Mouse (Mus musculus) left cerebral cortex, adult 2 months (tissue): ENCODE measurements around the gene Synj2. TPM values are rescaled to one million over a fixed set of nuclear protein-coding genes. Genes with fewer than 3 reads are reported as not detected.
A peak's percentile ranks its signal among the peaks of the same experiment; 100 is the strongest.

ENCODE experiments used
- DNase-seq, 2 experiments: peaks; one replicate each; pipeline ENCODE4 v3.0.0; 2021 to 2022; ENCODE audit warnings: low spot score in 2 of 2, mixed read lengths in 1 of 2; ENCODE audit errors: extremely low spot score in 1 of 2
- H3K27ac ChIP-seq: fragments of 200-600 bp; 2 replicates; pipeline ENCODE4 v1.8.1; 2022
- H3K4me3 ChIP-seq: fragments of 200-600 bp; 2 replicates; pipeline ENCODE4 v1.8.1; 2022
- CTCF ChIP-seq: fragments of 200-600 bp; IDR thresholded peaks from 2 replicates; pipeline ENCODE4 v1.8.1; 2022; ENCODE audit warnings: antibody characterized with exemption, mild to moderate bottlenecking, moderate library complexity
- intact Hi-C: fragments of 180-260 bp; cut with DNase I; formaldehyde crosslinking; loops from one replicate; pipeline ENCODE4 v1.15.1; 2025
- total RNA-seq, 2 experiments: library from RNA; stranded (reverse); gene quantifications; 2 replicates each; pipeline ENCODE4 v1.2.3; 2021

The Synj2 gene
- total RNA-seq, 2 experiments from 2014 or later = 130 to 132 TPM

DNA sequence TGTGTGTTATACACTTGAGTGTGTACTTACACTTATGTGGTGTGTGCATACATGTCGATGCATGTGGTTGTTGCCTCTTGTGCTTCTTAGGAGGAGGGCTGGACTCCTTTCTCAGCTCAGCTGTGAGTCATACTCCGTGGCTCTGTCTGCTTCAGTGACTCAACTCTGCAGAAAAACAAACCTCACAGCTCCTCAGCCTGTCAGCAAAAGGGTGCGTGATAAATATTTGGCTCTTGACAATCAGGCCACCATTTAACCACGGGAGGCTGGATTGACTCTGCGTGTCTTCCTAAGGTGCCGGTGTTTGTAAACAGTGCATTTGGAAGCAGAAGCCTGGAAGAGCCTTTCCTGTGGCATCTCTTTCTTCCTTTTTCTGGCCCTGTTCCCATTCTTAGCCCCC, 53.5 kb downstream of the Synj2 start:
- peak overlapping the region; percentile 73 for H3K27ac ChIP-seq

DNA sequence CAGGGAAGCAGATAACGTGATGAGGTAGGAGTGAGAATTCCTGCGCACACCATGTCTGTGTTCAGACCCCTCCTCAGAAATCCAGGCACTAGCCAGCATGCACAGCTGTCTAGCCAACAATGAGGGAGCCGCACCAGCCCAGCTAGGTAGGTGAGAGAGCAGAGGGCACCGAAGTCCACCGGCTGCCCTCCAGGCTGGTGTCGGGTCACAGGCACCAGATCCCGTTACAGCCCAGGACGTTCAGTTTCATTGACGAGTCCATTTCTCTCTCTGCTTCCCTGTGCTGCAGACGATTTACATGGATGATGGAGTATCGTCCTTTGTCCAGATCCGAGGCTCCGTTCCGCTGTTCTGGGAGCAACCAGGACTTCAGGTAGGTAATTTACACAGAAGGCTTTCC, 55.5 kb downstream of the Synj2 start:
- no peak overlapping the region for H3K4me3 ChIP-seq
- intact Hi-C loops = no loop called here
- DNase-seq = no peak
- no peak overlapping the region for H3K27ac ChIP-seq
- no peak for TF ChIP-seq CTCF

More for the DNA sequence above, 53.5 kb downstream of the Synj2 start:
- intact Hi-C loops = no loop called here
- DNase-seq = peak in 1 of 2 experiments; percentile 37
- TF ChIP-seq CTCF = no peak
- no peak overlapping the region for H3K4me3 ChIP-seq

GRCm38 (mm10) chr17:5997380-5998234, 56.5 kb downstream of the Synj2 start:
- Histone ChIP-seq H3K27ac (peak overlapping the region; percentile 50), H3K4me3 (no peak overlapping the region)
- DNase-seq = no peak
- no peak for TF ChIP-seq CTCF
- intact Hi-C loops = no loop called here

DNA sequence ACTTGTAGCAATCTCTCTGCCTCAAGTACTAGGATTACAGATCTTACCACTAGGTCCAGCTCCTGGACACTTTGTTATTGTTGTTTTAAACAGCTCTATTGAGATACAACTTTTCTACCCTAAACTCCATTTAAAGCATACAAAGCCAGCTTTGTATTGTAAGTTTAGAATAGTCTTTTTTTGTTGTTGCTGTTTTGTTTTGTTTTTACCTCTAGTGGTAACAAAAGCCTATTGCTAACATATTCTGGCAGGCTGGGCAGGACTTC, 57.1 kb downstream of the Synj2 start:
- H3K4me3 ChIP-seq = no peak overlapping the region
- H3K27ac ChIP-seq = no peak overlapping the region
- no peak for TF ChIP-seq CTCF
- intact Hi-C loops = no loop called here
- no peak for DNase-seq

GRCm38 (mm10) chr17:5999039-5999543, 58.0 kb downstream of the Synj2 start:
- DNase-seq = no peak
- Histone ChIP-seq H3K4me3 (no peak overlapping the region), H3K27ac (no peak overlapping the region)
- intact Hi-C loops = loop anchor here (1.0 kb wide), 1 partner anchor 23 kb away; no protein-coding TSS in a partner anchor
- no peak for TF ChIP-seq CTCF

GRCm38 (mm10) chr17:6000864-6001319, 59.8 kb downstream of the Synj2 start:
- Histone ChIP-seq H3K27ac (peak overlapping the region; percentile 47; the same call in 1 of the 2 replicates), H3K4me3 (no peak overlapping the region)
- no peak for TF ChIP-seq CTCF
- no peak for DNase-seq
- intact Hi-C loops = no loop called here

- no peak for DNase-seq
- intact Hi-C loops = no loop called here
- no peak overlapping the region for H3K4me3 ChIP-seq
- no peak for TF ChIP-seq CTCF
- peak overlapping the region; percentile 26 for H3K27ac ChIP-seq
These were observed 60.3 kb downstream of the Synj2 start for GRCm38 (mm10) chr17:6001389-6001788.

- TF ChIP-seq CTCF = no peak
- DNase-seq = no peak
- peak overlapping the region; percentile 26; the same call in 1 of the 2 replicates for H3K27ac ChIP-seq
- no peak overlapping the region for H3K4me3 ChIP-seq
- intact Hi-C loops = no loop called here
These were observed 60.8 kb downstream of the Synj2 start for GRCm38 (mm10) chr17:6001836-6002235.

DNA sequence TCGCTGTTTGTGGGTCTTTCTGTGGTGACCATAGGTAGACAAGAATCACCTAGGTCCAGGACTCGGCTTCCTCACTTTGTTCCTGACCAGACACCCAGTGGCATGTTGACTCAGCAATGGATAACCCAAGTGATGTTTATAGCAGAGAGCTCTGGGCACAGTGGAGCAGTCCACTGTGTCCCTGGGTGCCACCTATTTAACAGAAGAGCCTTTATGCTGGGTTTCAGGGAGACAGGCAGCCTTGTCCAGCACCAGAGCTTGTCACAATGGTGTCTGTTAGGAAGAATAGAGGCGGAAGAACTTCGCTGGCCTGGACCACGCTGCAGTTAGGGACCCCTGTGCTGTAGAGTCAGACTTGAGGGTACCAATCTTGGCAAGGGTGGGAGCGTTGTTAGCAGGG, 61.5 kb downstream of the Synj2 start:
- Histone ChIP-seq H3K27ac (peak overlapping the region; percentile 56), H3K4me3 (no peak overlapping the region)
- no peak for DNase-seq
- no peak for TF ChIP-seq CTCF
- intact Hi-C loops = no loop called here

GRCm38 (mm10) chr17:6003661-6004060, 62.6 kb downstream of the Synj2 start:
- intact Hi-C loops = no loop called here
- DNase-seq = no peak
- Histone ChIP-seq H3K27ac (peak overlapping the region; percentile 56), H3K4me3 (no peak overlapping the region)
- no peak for TF ChIP-seq CTCF

GRCm38 (mm10) chr17:6005246-6005637, 64.2 kb downstream of the Synj2 start:
- DNase-seq = no peak
- H3K4me3 ChIP-seq = no peak overlapping the region
- intact Hi-C loops = loop anchor here (5.0 kb wide), 1 partner anchor 208 kb away; no protein-coding TSS in a partner anchor
- peak overlapping the region; percentile 91 for H3K27ac ChIP-seq
- no peak for TF ChIP-seq CTCF

- Histone ChIP-seq H3K4me3 (no peak overlapping the region), H3K27ac (peak overlapping the region; percentile 91)
- peak; percentile 43 for TF ChIP-seq CTCF
- DNase-seq = peak; percentile 54 to 61
- intact Hi-C loops = loop anchor here (2.0 to 5.0 kb wide), 2 partner anchors 29 to 209 kb away; no protein-coding TSS in a partner anchor
These were observed 64.8 kb downstream of the Synj2 start for GRCm38 (mm10) chr17:6005638-6006471.
